Mouse (Mus musculus): Measurements from ENCODE around the gene Pcsk2.

Gene Pcsk2

GRCm38 (mm10) chr2:143724101-143724500, 178.1 kb downstream of the Pcsk2 start:
- DNase-seq (ENCODE audit: extremely low read depth, insufficient read length, low spot score), result no peak

- DNase-seq (ENCODE audit: extremely low read depth, insufficient read length, low spot score), result no peak
Measured at GRCm38 (mm10) chr2:143724720-143725119, 178.8 kb downstream of the Pcsk2 start.

GRCm38 (mm10) chr2:143732501-143732900, 186.5 kb downstream of the Pcsk2 start:
- DNase-seq (ENCODE audit: extremely low read depth, insufficient read length, low spot score), result no peak

- DNase-seq (ENCODE audit: extremely low read depth, insufficient read length, low spot score), result no peak
Measured at GRCm38 (mm10) chr2:143735442-143735841, 189.5 kb downstream of the Pcsk2 start.

- DNase-seq (ENCODE audit: extremely low read depth, insufficient read length, low spot score), result no peak
Measured at GRCm38 (mm10) chr2:143739475-143740226, 193.7 kb downstream of the Pcsk2 start.

- no peak for DNase-seq (ENCODE audit: extremely low read depth, insufficient read length, low spot score)
Measured at GRCm38 (mm10) chr2:143742436-143742835, 196.5 kb downstream of the Pcsk2 start.

GRCm38 (mm10) chr2:143743081-143743480, 197.1 kb downstream of the Pcsk2 start:
- DNase-seq (ENCODE audit: extremely low read depth, insufficient read length, low spot score), result no peak

GRCm38 (mm10) chr2:143752051-143752788, 206.3 kb downstream of the Pcsk2 start:
- DNase-seq (ENCODE audit: extremely low read depth, insufficient read length, low spot score), result no peak

GRCm38 (mm10) chr2:143776448-143776847, 230.5 kb downstream of the Pcsk2 start:
- DNase-seq (ENCODE audit: extremely low read depth, insufficient read length, low spot score), result no peak

GRCm38 (mm10) chr2:143780310-143780709, 234.4 kb downstream of the Pcsk2 start:
- no peak for DNase-seq (ENCODE audit: extremely low read depth, insufficient read length, low spot score)

- DNase-seq (ENCODE audit: extremely low read depth, insufficient read length, low spot score), result no peak
Measured at GRCm38 (mm10) chr2:143789911-143790310, 244.0 kb downstream of the Pcsk2 start.

- no peak for DNase-seq (ENCODE audit: extremely low read depth, insufficient read length, low spot score)
Measured at GRCm38 (mm10) chr2:143795858-143796257, 249.9 kb downstream of the Pcsk2 start.

GRCm38 (mm10) chr2:143796335-143797013, 250.5 kb downstream of the Pcsk2 start:
- DNase-seq (ENCODE audit: extremely low read depth, insufficient read length, low spot score), result no peak

GRCm38 (mm10) chr2:143801097-143801496, 255.1 kb downstream of the Pcsk2 start:
- DNase-seq (ENCODE audit: extremely low read depth, insufficient read length, low spot score), result no peak

- DNase-seq (ENCODE audit: extremely low read depth, insufficient read length, low spot score), result no peak
Measured at GRCm38 (mm10) chr2:143806140-143806923, 260.4 kb downstream of the Pcsk2 start.

GRCm38 (mm10) chr2:143806924-143807664, 261.1 kb downstream of the Pcsk2 start:
- no peak for DNase-seq (ENCODE audit: extremely low read depth, insufficient read length, low spot score)

- DNase-seq (ENCODE audit: extremely low read depth, insufficient read length, low spot score), result no peak
Measured at GRCm38 (mm10) chr2:143808789-143809188, 262.8 kb downstream of the Pcsk2 start.

- no peak for DNase-seq (ENCODE audit: extremely low read depth, insufficient read length, low spot score)
Measured at GRCm38 (mm10) chr2:143812262-143812661, 266.3 kb downstream of the Pcsk2 start.

GRCm38 (mm10) chr2:143813461-143813860, 267.5 kb downstream of the Pcsk2 start:
- no peak for DNase-seq (ENCODE audit: extremely low read depth, insufficient read length, low spot score)

- no peak for DNase-seq (ENCODE audit: extremely low read depth, insufficient read length, low spot score)
Measured at GRCm38 (mm10) chr2:143831645-143832044, 285.7 kb downstream of the Pcsk2 start.

All from 3134 (cell line).